Mouse (Mus musculus): ENCODE results near the gene Stx3. TPM values are rescaled to one million over a fixed set of nuclear protein-coding genes. Genes with fewer than 3 reads are reported as not detected.

Gene Stx3
- polyA plus RNA-seq (2012; ENCODE audit: insufficient read depth, low replicate concordance) = 2.6 TPM in 1 of 2 replicates, not detected in the other

DNA sequence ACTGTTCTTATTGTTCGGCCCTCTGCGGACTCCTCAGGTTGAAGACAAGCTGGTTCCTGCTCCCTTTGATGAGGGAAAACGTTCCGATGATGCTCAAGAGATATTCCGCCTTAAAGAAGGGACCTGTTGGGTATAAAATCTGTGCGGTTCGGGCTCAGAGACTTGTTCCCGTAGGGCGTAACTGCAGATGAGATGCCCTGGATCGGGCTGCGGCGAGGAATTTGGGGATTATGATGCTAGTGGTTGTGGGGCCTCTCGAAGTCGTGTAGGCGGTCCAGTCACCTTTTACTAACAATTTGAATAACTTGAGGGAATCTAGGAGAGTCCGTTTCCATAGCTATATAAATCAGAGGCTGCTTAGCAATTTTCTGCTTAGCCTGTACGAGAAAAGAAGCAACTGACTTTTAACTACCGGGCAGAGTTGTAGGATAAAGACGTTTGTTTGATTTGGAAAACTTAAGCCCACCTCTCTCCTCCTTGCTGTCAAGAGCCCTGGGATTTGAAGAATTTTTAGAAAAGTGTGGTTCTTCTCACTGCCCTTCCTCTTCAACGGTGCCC lies at the start of gene Stx3:
Stx3 (minus strand) TSS at position 261 of the 558 bp plus-strand sequence.
- no peak for TF ChIP-seq GATA1 (IDR thresholded peaks at IDR 0.05; ENCODE audit: borderline replicate concordance, low read length)
- no peak for TF ChIP-seq FLI1 (IDR thresholded peaks at IDR 0.05; ENCODE audit: low read length)
- Histone ChIP-seq H3K4me3 (replicated peaks) (peak within 1 kb of the TSS; percentile 89), H3K9me3 (peaks cover 4% of the 10 kb centered on the region; the same call in 1 of the 2 replicates), H3K27me3 (replicated peaks) (peaks cover 59% of the 10 kb centered on the region), H3K36me3 (replicated peaks; ENCODE audit: low read length) (no peaks in the 10 kb centered on the region), H3K4me1 (peaks cover 36% of the 10 kb centered on the region)

GRCm38 (mm10) chr19:11867837-11868236 lies 48.6 kb upstream of the Stx3 start:
- Histone ChIP-seq H3K4me1 (peaks cover 8% of the 10 kb centered on the region), H3K9me3 (peaks cover 30% of the 10 kb centered on the region), H3K4me3 (replicated peaks) (no peak overlapping the region), H3K27me3 (replicated peaks) (peaks cover 7% of the 10 kb centered on the region), H3K36me3 (replicated peaks; ENCODE audit: low read length) (no peaks in the 10 kb centered on the region)
- TF ChIP-seq GATA1 (IDR thresholded peaks at IDR 0.05; ENCODE audit: borderline replicate concordance, low read length) (no peak), FLI1 (IDR thresholded peaks at IDR 0.05; ENCODE audit: low read length) (no peak)

- Histone ChIP-seq H3K9me3 (peaks cover 9% of the 10 kb centered on the region), H3K4me3 (replicated peaks) (no peak within 1 kb of the TSS)
- TF ChIP-seq GATA1 (IDR thresholded peaks at IDR 0.05; ENCODE audit: borderline replicate concordance, low read length) = no peak
- no peak for TF ChIP-seq FLI1 (IDR thresholded peaks at IDR 0.05; ENCODE audit: low read length)
These were observed 41.8 kb upstream of the Stx3 start, which contains the start of gene Olfr1418 for GRCm38 (mm10) chr19:11860966-11861365. Olfr1418 (minus strand) TSS chr19:11861066.

GRCm38 (mm10) chr19:11856506-11856905 lies 37.3 kb upstream of the Stx3 start:
- Histone ChIP-seq H3K4me3 (replicated peaks) (no peak overlapping the region), H3K9me3 (no peaks in the 10 kb centered on the region), H3K36me3 (replicated peaks; ENCODE audit: low read length) (no peaks in the 10 kb centered on the region), H3K4me1 (no peaks in the 10 kb centered on the region), H3K27me3 (replicated peaks) (no peaks in the 10 kb centered on the region)
- no peak for TF ChIP-seq FLI1 (IDR thresholded peaks at IDR 0.05; ENCODE audit: low read length)
- no peak for TF ChIP-seq GATA1 (IDR thresholded peaks at IDR 0.05; ENCODE audit: borderline replicate concordance, low read length)

More at GRCm38 (mm10) chr19:11860966-11861365, 41.8 kb upstream of the Stx3 start, which contains the start of gene Olfr1418:
- Histone ChIP-seq H3K4me1 (no peaks in the 10 kb centered on the region), H3K36me3 (replicated peaks; ENCODE audit: low read length) (no peaks in the 10 kb centered on the region), H3K27me3 (replicated peaks) (no peaks in the 10 kb centered on the region)

DNA sequence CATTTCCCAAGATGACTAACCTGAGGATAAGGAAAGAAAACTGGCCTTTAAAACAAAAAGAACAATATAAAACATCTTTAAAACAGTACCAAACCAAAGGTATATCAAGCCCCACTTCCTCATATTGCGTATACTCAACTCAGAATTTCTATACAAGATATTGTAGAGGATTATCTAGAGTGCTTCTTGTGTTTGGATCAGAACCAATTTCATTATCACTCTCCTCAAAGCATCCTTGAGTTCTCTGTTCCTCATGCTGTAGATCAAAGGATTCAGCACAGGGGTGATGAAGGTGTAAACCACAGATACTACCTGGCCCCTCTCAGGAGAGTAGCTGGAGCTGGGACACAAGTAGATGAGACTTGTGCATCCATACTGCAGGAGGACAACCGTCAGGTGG lies 35.6 kb upstream of the Stx3 start:
- TF ChIP-seq GATA1 (IDR thresholded peaks at IDR 0.05; ENCODE audit: borderline replicate concordance, low read length) (no peak), FLI1 (IDR thresholded peaks at IDR 0.05; ENCODE audit: low read length) (no peak)
- no peaks in the 10 kb centered on the region for H3K9me3 ChIP-seq
- H3K36me3 ChIP-seq (replicated peaks; ENCODE audit: low read length) = no peaks in the 10 kb centered on the region
- H3K4me3 ChIP-seq (replicated peaks) = no peak overlapping the region
- H3K27me3 ChIP-seq (replicated peaks) = no peaks in the 10 kb centered on the region
- no peaks in the 10 kb centered on the region for H3K4me1 ChIP-seq

GRCm38 (mm10) chr19:11852652-11853051 lies 33.4 kb upstream of the Stx3 start:
- Histone ChIP-seq H3K36me3 (replicated peaks; ENCODE audit: low read length) (no peaks in the 10 kb centered on the region), H3K4me1 (no peaks in the 10 kb centered on the region), H3K27me3 (replicated peaks) (no peaks in the 10 kb centered on the region), H3K9me3 (no peaks in the 10 kb centered on the region), H3K4me3 (replicated peaks) (no peak overlapping the region)
- TF ChIP-seq FLI1 (IDR thresholded peaks at IDR 0.05; ENCODE audit: low read length) = no peak
- TF ChIP-seq GATA1 (IDR thresholded peaks at IDR 0.05; ENCODE audit: borderline replicate concordance, low read length) = no peak

GRCm38 (mm10) chr19:11846333-11846732 lies 27.1 kb upstream of the Stx3 start:
- H3K27me3 ChIP-seq (replicated peaks) = no peaks in the 10 kb centered on the region
- H3K9me3 ChIP-seq = no peaks in the 10 kb centered on the region
- no peaks in the 10 kb centered on the region for H3K36me3 ChIP-seq (replicated peaks; ENCODE audit: low read length)
- no peak for TF ChIP-seq GATA1 (IDR thresholded peaks at IDR 0.05; ENCODE audit: borderline replicate concordance, low read length)
- no peak for TF ChIP-seq FLI1 (IDR thresholded peaks at IDR 0.05; ENCODE audit: low read length)
- H3K4me1 ChIP-seq = 0 out of 2 replicates have a peak, but pooled peaks cover 3% of the 10 kb centered on the region
- H3K4me3 ChIP-seq (replicated peaks) = no peak overlapping the region

GRCm38 (mm10) chr19:11839119-11839518 lies 19.9 kb upstream of the Stx3 start, which contains the start of gene Olfr1417:
Olfr1417 (minus strand) TSS chr19:11839219.
- TF ChIP-seq FLI1 (IDR thresholded peaks at IDR 0.05; ENCODE audit: low read length) = no peak
- TF ChIP-seq GATA1 (IDR thresholded peaks at IDR 0.05; ENCODE audit: borderline replicate concordance, low read length) = no peak
- Histone ChIP-seq H3K4me3 (replicated peaks) (no peak within 1 kb of the TSS), H3K9me3 (no peaks in the 10 kb centered on the region), H3K36me3 (replicated peaks; ENCODE audit: low read length) (no peaks in the 10 kb centered on the region), H3K4me1 (peaks cover under 1% of the 10 kb centered on the region; the same call in 1 of the 2 replicates), H3K27me3 (replicated peaks) (peaks cover 4% of the 10 kb centered on the region)

DNA sequence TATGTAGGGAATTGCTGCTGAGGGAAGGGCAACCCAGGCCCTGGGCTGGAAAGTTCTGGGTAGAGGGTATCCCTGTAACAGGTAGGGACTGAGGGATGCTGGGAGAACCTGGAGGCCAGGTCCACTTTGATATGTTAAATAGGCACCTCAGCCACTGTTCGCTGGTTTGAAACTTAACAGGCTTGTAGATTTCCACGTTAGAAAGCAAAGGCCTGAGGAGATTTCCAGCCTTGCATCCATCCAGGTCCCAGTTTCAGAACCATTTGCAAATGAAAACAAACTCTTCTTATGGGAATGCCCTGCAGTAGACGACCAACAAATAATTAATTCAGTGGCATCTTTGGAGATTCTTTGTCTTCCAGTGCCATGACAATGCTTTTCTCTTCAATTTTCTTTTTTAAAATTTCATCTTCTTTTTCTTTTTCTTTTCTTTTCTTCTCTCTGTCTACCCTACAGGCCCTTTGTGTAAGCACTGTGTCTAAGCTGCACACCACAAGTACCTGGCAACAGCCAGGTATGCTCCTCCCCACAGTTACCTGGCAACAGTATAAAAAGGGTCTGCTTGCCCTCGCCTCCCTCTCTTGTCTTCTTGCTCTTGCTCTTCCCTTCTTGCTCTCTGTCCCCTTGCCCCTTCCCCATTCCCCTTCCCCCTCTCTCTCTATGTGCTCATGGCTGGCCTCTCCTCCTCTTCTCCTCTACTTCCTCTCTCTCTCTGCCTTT lies 4.3 kb upstream of the Stx3 start:
- H3K36me3 ChIP-seq (replicated peaks; ENCODE audit: low read length) = no peaks in the 10 kb centered on the region
- H3K4me1 ChIP-seq = peaks cover 22% of the 10 kb centered on the region
- peaks cover 26% of the 10 kb centered on the region for H3K27me3 ChIP-seq (replicated peaks)
- TF ChIP-seq GATA1 (IDR thresholded peaks at IDR 0.05; ENCODE audit: borderline replicate concordance, low read length) (no peak), FLI1 (IDR thresholded peaks at IDR 0.05; ENCODE audit: low read length) (no peak)
- H3K9me3 ChIP-seq = peaks cover 4% of the 10 kb centered on the region; the same call in 1 of the 2 replicates
- H3K4me3 ChIP-seq (replicated peaks) = no peak overlapping the region

- TF ChIP-seq GATA1 (IDR thresholded peaks at IDR 0.05; ENCODE audit: borderline replicate concordance, low read length) (no peak), FLI1 (IDR thresholded peaks at IDR 0.05; ENCODE audit: low read length) (no peak)
- H3K4me1 ChIP-seq = peaks cover 30% of the 10 kb centered on the region
- no peak overlapping the region for H3K4me3 ChIP-seq (replicated peaks)
- H3K36me3 ChIP-seq (replicated peaks; ENCODE audit: low read length) = no peaks in the 10 kb centered on the region
- peaks cover 53% of the 10 kb centered on the region for H3K27me3 ChIP-seq (replicated peaks)
- H3K9me3 ChIP-seq = peaks cover 4% of the 10 kb centered on the region; the same call in 1 of the 2 replicates
These were observed 1.0 kb upstream of the Stx3 start for GRCm38 (mm10) chr19:11820211-11820610.
